Mouse (Mus musculus): ENCODE results near the gene Lgals3bp. TPM values are rescaled to one million over a fixed set of nuclear protein-coding genes. Genes with fewer than 3 reads are reported as not detected.

Lgals3bp gene
- polyA plus RNA-seq, 1 experiment from 2014 or later: 27.5 TPM

DNA sequence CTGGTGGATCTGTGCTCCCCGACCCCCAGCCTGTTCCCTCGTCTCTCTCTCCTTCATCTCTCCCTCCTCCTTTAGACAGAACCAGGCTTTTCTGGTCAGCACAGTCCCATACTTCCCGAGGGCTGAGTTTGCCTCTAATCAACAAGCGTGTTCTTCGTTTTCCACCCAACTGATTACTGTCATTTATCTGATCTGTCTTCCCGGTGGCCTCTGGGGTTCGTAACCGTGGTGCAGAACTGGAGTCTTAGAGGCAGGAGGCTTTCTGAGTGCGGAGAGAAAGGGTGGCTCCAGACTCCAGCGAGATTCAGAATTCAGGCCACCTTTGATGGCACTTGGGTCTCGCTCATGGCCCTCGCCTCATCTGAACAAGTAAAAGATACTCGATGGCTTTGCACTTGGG is 32.2 kb upstream of the Lgals3bp start:
- peak overlapping the region; percentile 60 for H3K4me2 ChIP-seq (ENCODE audit: low read depth, low read length)
- no peaks in the 10 kb centered on the region for H3K9me3 ChIP-seq (replicated peaks; ENCODE audit: control insufficient read depth, low read length)
- peak overlapping the region; percentile 56 for H3K9ac ChIP-seq (ENCODE audit: low read length)
- H3K4me1 ChIP-seq (ENCODE audit: control insufficient read depth, insufficient read depth, low read length): peaks cover 18% of the 10 kb centered on the region
- WGBS: 33% methylated on average over 13 of the region's 13 CpGs
- no peaks in the 10 kb centered on the region for H3K27me3 ChIP-seq (ENCODE audit: control insufficient read depth, insufficient read depth, low read length)
- peak overlapping the region; percentile 80 for H3K27ac ChIP-seq (ENCODE audit: low read length)
- H3K36me3 ChIP-seq (ENCODE audit: control insufficient read depth, insufficient read depth): no peaks in the 10 kb centered on the region
- peak overlapping the region; percentile 43 for H3K4me3 ChIP-seq (ENCODE audit: low read length)
- ATAC-seq (replicated peaks; ENCODE audit: extremely low read depth, insufficient read depth, low FRiP score): no peak

GRCm38 (mm10) chr11:118433398-118433868 is 31.5 kb upstream of the Lgals3bp start:
- H3K27me3 ChIP-seq (ENCODE audit: control insufficient read depth, insufficient read depth, low read length): no peaks in the 10 kb centered on the region
- WGBS: 48% methylated on average over 10 of the region's 10 CpGs
- peaks cover 18% of the 10 kb centered on the region for H3K4me1 ChIP-seq (ENCODE audit: control insufficient read depth, insufficient read depth, low read length)
- H3K9ac ChIP-seq (ENCODE audit: low read length): peak overlapping the region; percentile 56
- peak overlapping the region; percentile 43 for H3K4me3 ChIP-seq (ENCODE audit: low read length)
- no peaks in the 10 kb centered on the region for H3K9me3 ChIP-seq (replicated peaks; ENCODE audit: control insufficient read depth, low read length)
- no peaks in the 10 kb centered on the region for H3K36me3 ChIP-seq (ENCODE audit: control insufficient read depth, insufficient read depth)
- peak overlapping the region; percentile 60 for H3K4me2 ChIP-seq (ENCODE audit: low read depth, low read length)
- peak overlapping the region; percentile 80 for H3K27ac ChIP-seq (ENCODE audit: low read length)
- ATAC-seq (replicated peaks; ENCODE audit: extremely low read depth, insufficient read depth, low FRiP score): peak; percentile 16; the same call in 1 of the 2 replicates

GRCm38 (mm10) chr11:118431100-118431948 is 29.4 kb upstream of the Lgals3bp start:
- Histone ChIP-seq H3K9ac (ENCODE audit: low read length) (no peak overlapping the region), H3K27me3 (ENCODE audit: control insufficient read depth, insufficient read depth, low read length) (peaks cover 4% of the 10 kb centered on the region; the same call in 1 of the 2 replicates), H3K36me3 (ENCODE audit: control insufficient read depth, insufficient read depth) (no peaks in the 10 kb centered on the region), H3K4me3 (ENCODE audit: low read length) (no peak overlapping the region), H3K27ac (ENCODE audit: low read length) (peak overlapping the region; percentile 49), H3K4me1 (ENCODE audit: control insufficient read depth, insufficient read depth, low read length) (peaks cover 27% of the 10 kb centered on the region), H3K9me3 (replicated peaks; ENCODE audit: control insufficient read depth, low read length) (no peaks in the 10 kb centered on the region), H3K4me2 (ENCODE audit: low read depth, low read length) (no peak overlapping the region)
- no peak for ATAC-seq (replicated peaks; ENCODE audit: extremely low read depth, insufficient read depth, low FRiP score)
- WGBS: 70% methylated on average over 16 of the region's 16 CpGs

- Histone ChIP-seq H3K36me3 (ENCODE audit: control insufficient read depth, insufficient read depth) (no peaks in the 10 kb centered on the region), H3K27me3 (ENCODE audit: control insufficient read depth, insufficient read depth, low read length) (peaks cover 4% of the 10 kb centered on the region; the same call in 1 of the 2 replicates), H3K27ac (ENCODE audit: low read length) (peak overlapping the region; percentile 69), H3K4me1 (ENCODE audit: control insufficient read depth, insufficient read depth, low read length) (peaks cover 27% of the 10 kb centered on the region), H3K4me2 (ENCODE audit: low read depth, low read length) (peak overlapping the region; percentile 39), H3K4me3 (ENCODE audit: low read length) (no peak overlapping the region), H3K9me3 (replicated peaks; ENCODE audit: control insufficient read depth, low read length) (no peaks in the 10 kb centered on the region), H3K9ac (ENCODE audit: low read length) (peak overlapping the region; percentile 28; the same call in 1 of the 2 replicates)
- WGBS: 42% methylated on average over 4 of the region's 4 CpGs
- ATAC-seq (replicated peaks; ENCODE audit: extremely low read depth, insufficient read depth, low FRiP score): no peak
Observed at GRCm38 (mm10) chr11:118430291-118430885, 28.5 kb upstream of the Lgals3bp start.

GRCm38 (mm10) chr11:118428944-118429709 is 27.2 kb upstream of the Lgals3bp start:
- Histone ChIP-seq H3K9me3 (replicated peaks; ENCODE audit: control insufficient read depth, low read length) (no peaks in the 10 kb centered on the region), H3K9ac (ENCODE audit: low read length) (no peak overlapping the region; the same call in none of the 2 replicates), H3K27ac (ENCODE audit: low read length) (peak overlapping the region; percentile 81), H3K36me3 (ENCODE audit: control insufficient read depth, insufficient read depth) (no peaks in the 10 kb centered on the region), H3K4me1 (ENCODE audit: control insufficient read depth, insufficient read depth, low read length) (peaks cover 32% of the 10 kb centered on the region), H3K4me2 (ENCODE audit: low read depth, low read length) (peak overlapping the region; percentile 61), H3K27me3 (ENCODE audit: control insufficient read depth, insufficient read depth, low read length) (peaks cover 4% of the 10 kb centered on the region; the same call in 1 of the 2 replicates), H3K4me3 (ENCODE audit: low read length) (peak overlapping the region; percentile 44)
- WGBS: 44% methylated on average over 8 of the region's 8 CpGs
- ATAC-seq (replicated peaks; ENCODE audit: extremely low read depth, insufficient read depth, low FRiP score): no peak

DNA sequence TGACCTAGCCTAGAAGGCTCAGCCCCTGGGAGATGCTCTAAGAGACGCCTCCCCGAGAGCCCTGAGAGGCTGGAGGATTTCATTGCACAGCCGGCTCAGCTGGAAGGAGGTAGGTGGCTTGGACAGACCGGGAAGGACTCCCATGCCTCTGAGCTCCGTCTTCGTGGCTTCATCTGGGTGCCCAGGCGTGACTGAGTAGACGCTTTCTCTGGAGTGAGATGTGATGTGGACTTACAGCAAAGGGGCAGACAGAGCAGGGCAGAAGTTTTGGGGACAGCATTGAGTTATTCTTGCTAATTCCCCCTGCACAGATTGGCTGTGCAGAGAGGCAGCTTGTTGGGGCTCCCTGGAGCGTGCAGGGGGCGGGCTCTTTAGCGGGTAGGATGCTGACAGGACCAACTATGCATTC is 26.6 kb upstream of the Lgals3bp start:
- 7% methylated on average over 11 of the region's 11 CpGs for WGBS
- Histone ChIP-seq H3K9ac (ENCODE audit: low read length) (peak overlapping the region; percentile 65), H3K9me3 (replicated peaks; ENCODE audit: control insufficient read depth, low read length) (no peaks in the 10 kb centered on the region), H3K36me3 (ENCODE audit: control insufficient read depth, insufficient read depth) (no peaks in the 10 kb centered on the region), H3K27ac (ENCODE audit: low read length) (peak overlapping the region; percentile 81), H3K4me3 (ENCODE audit: low read length) (peak overlapping the region; percentile 44), H3K4me2 (ENCODE audit: low read depth, low read length) (peak overlapping the region; percentile 61), H3K27me3 (ENCODE audit: control insufficient read depth, insufficient read depth, low read length) (peaks cover 4% of the 10 kb centered on the region; the same call in 1 of the 2 replicates), H3K4me1 (ENCODE audit: control insufficient read depth, insufficient read depth, low read length) (peaks cover 36% of the 10 kb centered on the region)
- ATAC-seq (replicated peaks; ENCODE audit: extremely low read depth, insufficient read depth, low FRiP score): no peak

- Histone ChIP-seq H3K9me3 (replicated peaks; ENCODE audit: control insufficient read depth, low read length) (no peaks in the 10 kb centered on the region), H3K4me2 (ENCODE audit: low read depth, low read length) (peak within 1 kb of the TSS; percentile 61), H3K27ac (ENCODE audit: low read length) (peak within 1 kb of the TSS; percentile 81), H3K9ac (ENCODE audit: low read length) (peak within 1 kb of the TSS; percentile 65), H3K27me3 (ENCODE audit: control insufficient read depth, insufficient read depth, low read length) (peaks cover 4% of the 10 kb centered on the region; the same call in 1 of the 2 replicates), H3K4me1 (ENCODE audit: control insufficient read depth, insufficient read depth, low read length) (peaks cover 36% of the 10 kb centered on the region), H3K4me3 (ENCODE audit: low read length) (peak within 1 kb of the TSS; percentile 44), H3K36me3 (ENCODE audit: control insufficient read depth, insufficient read depth) (no peaks in the 10 kb centered on the region)
- peak; percentile 39; the same call in 1 of the 2 replicates for ATAC-seq (replicated peaks; ENCODE audit: extremely low read depth, insufficient read depth, low FRiP score)
- under 1% methylated on average over 8 of the region's 8 CpGs for WGBS
Observed at GRCm38 (mm10) chr11:118427986-118428385, 26.1 kb upstream of the Lgals3bp start, which contains the start of gene C1qtnf1. Gene C1qtnf1 (plus strand): TSS chr11:118428203.

GRCm38 (mm10) chr11:118427266-118427779 is 25.4 kb upstream of the Lgals3bp start:
- Histone ChIP-seq H3K9ac (ENCODE audit: low read length) (no peak overlapping the region), H3K27ac (ENCODE audit: low read length) (peak overlapping the region; percentile 60; the same call in 1 of the 2 replicates), H3K27me3 (ENCODE audit: control insufficient read depth, insufficient read depth, low read length) (peaks cover 4% of the 10 kb centered on the region; the same call in 1 of the 2 replicates), H3K36me3 (ENCODE audit: control insufficient read depth, insufficient read depth) (no peaks in the 10 kb centered on the region), H3K9me3 (replicated peaks; ENCODE audit: control insufficient read depth, low read length) (no peaks in the 10 kb centered on the region), H3K4me3 (ENCODE audit: low read length) (no peak overlapping the region), H3K4me1 (ENCODE audit: control insufficient read depth, insufficient read depth, low read length) (peaks cover 38% of the 10 kb centered on the region), H3K4me2 (ENCODE audit: low read depth, low read length) (peak overlapping the region; percentile 61)
- no peak for ATAC-seq (replicated peaks; ENCODE audit: extremely low read depth, insufficient read depth, low FRiP score)
- 41% methylated on average over 3 of the region's 3 CpGs for WGBS

All from heart, embryonic 16.5 days (tissue).